Mouse (Mus musculus): ENCODE results near the gene Vmn1r42.
"Not testable (repeated sequence)": the region's sequence is repeated elsewhere in the genome, so short reads cannot be mapped to it uniquely, and the experiment has no call there.

The Vmn1r42 gene

GRCm38 (mm10) chr6:89876313-89876712 lies at the start of gene Vmn1r42, which contains the start of gene Vmn1r43:
TSS of gene Vmn1r42 (minus strand) at chr6:89876413.
TSS of gene Vmn1r43 (minus strand) at chr6:89876413.
- DNase-seq (ENCODE audit: extremely low read depth, low read depth) = not testable (repeated sequence)

- DNase-seq (ENCODE audit: extremely low read depth, low read depth) = no peak
Measured at GRCm38 (mm10) chr6:89883812-89884211, 7.6 kb upstream of the Vmn1r42 start.

GRCm38 (mm10) chr6:89883360-89883759 lies 7.1 kb upstream of the Vmn1r42 start, which contains the start of gene Vmn1r44:
TSS of gene Vmn1r44 (plus strand) at chr6:89883660.
- no peak for DNase-seq (ENCODE audit: extremely low read depth, low read depth)

GRCm38 (mm10) chr6:89880867-89881266 lies 4.7 kb upstream of the Vmn1r42 start:
- no peak for DNase-seq (ENCODE audit: extremely low read depth, low read depth)

- no peak for DNase-seq (ENCODE audit: extremely low read depth, low read depth)
Measured at GRCm38 (mm10) chr6:89876963-89877362, 750 bp upstream of the Vmn1r42 start.

- no peak for DNase-seq (ENCODE audit: extremely low read depth, low read depth)
Measured at GRCm38 (mm10) chr6:89867976-89868375, 8.2 kb downstream of the Vmn1r42 start.

GRCm38 (mm10) chr6:89867276-89867675 lies 8.9 kb downstream of the Vmn1r42 start:
- DNase-seq (ENCODE audit: extremely low read depth, low read depth) = no peak

- DNase-seq (ENCODE audit: extremely low read depth, low read depth) = no peak
Measured at GRCm38 (mm10) chr6:89863792-89864191, 12.4 kb downstream of the Vmn1r42 start.

- no peak for DNase-seq (ENCODE audit: extremely low read depth, low read depth)
Measured at GRCm38 (mm10) chr6:89859839-89860238, 16.4 kb downstream of the Vmn1r42 start.

- no peak for DNase-seq (ENCODE audit: extremely low read depth, low read depth)
Measured at GRCm38 (mm10) chr6:89857552-89857951, 18.7 kb downstream of the Vmn1r42 start.

All from MEL-GATA-1-ER (cell line).